Mouse (Mus musculus) heart, embryonic 14.5 days (tissue): ENCODE data around the gene Hmgb1. TPM values are rescaled to one million over a fixed set of nuclear protein-coding genes. Genes with fewer than 3 reads are reported as not detected.

Experiments
- ATAC-seq: fragments of 200-750 bp; cut with Nextera tagmentation; 2 replicates; pipeline ENCODE4 v1.8.0; 2017; ENCODE audit warnings: low read depth, moderate TSS enrichment; ENCODE audit not compliant: insufficient number of reproducible peaks, insufficient read depth, low FRiP score
- H3K27ac ChIP-seq, 2 experiments: fragments of 200-500 bp in 1 of 2; fragments of 300-500 bp in 1 of 2; sonication (generic) in 1 of 2; replicated peaks in 1 of 2; 2 replicates each; pipeline ENCODE4 v1.5.1; 2012 to 2014; ENCODE audit warnings: low read depth in 2 of 2, low read length in 2 of 2, control low read depth in 1 of 2, mild to moderate bottlenecking in 1 of 2, mixed read lengths in 1 of 2; ENCODE audit not compliant: control insufficient read depth in 1 of 2, insufficient read depth in 1 of 2
- H3K27me3 ChIP-seq: fragments of 300-500 bp; sonication (generic); 2 replicates; pipeline ENCODE4 v1.6.1; 2014; ENCODE audit warnings: mild to moderate bottlenecking, low read length, control low read depth; ENCODE audit not compliant: control insufficient read depth, insufficient read depth
- H3K36me3 ChIP-seq: fragments of 300-500 bp; sonication (generic); 2 replicates; pipeline ENCODE4 v1.6.1; 2014; ENCODE audit warnings: mild to moderate bottlenecking, control low read depth, low read length, mixed read lengths; ENCODE audit not compliant: control insufficient read depth, insufficient read depth
- H3K4me1 ChIP-seq, 2 experiments: fragments of 200-500 bp in 1 of 2; fragments of 300-500 bp in 1 of 2; sonication (generic) in 1 of 2; 2 replicates each; pipeline ENCODE4 v1.6.1; 2012 to 2014; ENCODE audit warnings: low read length in 2 of 2, control low read depth in 1 of 2, mixed read lengths in 1 of 2; ENCODE audit not compliant: control insufficient read depth in 2 of 2, insufficient read depth in 2 of 2
- H3K4me2 ChIP-seq: fragments of 300-500 bp; sonication (generic); 2 replicates; pipeline ENCODE4 v1.6.1; 2014; ENCODE audit warnings: mild to moderate bottlenecking, low read length
- H3K4me3 ChIP-seq, 2 experiments: fragments of 200-500 bp in 1 of 2; fragments of 300-500 bp in 1 of 2; sonication (generic) in 1 of 2; 2 replicates each; pipeline ENCODE4 v1.5.1; 2012 to 2014; ENCODE audit warnings: low read length in 2 of 2, mild to moderate bottlenecking in 2 of 2, control low read depth in 1 of 2, low read depth in 1 of 2, moderate library complexity in 1 of 2; ENCODE audit not compliant: control insufficient read depth in 1 of 2, insufficient read depth in 1 of 2
- H3K9ac ChIP-seq: fragments of 300-500 bp; sonication (generic); 2 replicates; pipeline ENCODE4 v1.6.1; 2014; ENCODE audit warnings: mild to moderate bottlenecking, low read length
- H3K9me3 ChIP-seq: fragments of 300-500 bp; sonication (generic); 2 replicates; pipeline ENCODE4 v1.6.1; 2016; ENCODE audit warnings: low read length, control low read depth; ENCODE audit not compliant: control insufficient read depth
- WGBS: fragments of 180-500 bp; shearing (Covaris S2); extraction: QIAGEN DNeasy Blood & Tissue Kit; methylation state at CpG from one replicate; pipeline ENCODE4 v1.1.7; 2014; 5-methylcytosine and 5-hydroxymethylcytosine counted together
- polyA plus RNA-seq: library from polyadenylated mRNA; unstranded; fragments of >200 nt; fragmentation: Nextera tagmentation; extraction: Ambion mirVana; gene quantifications from 2 replicates; pipeline ENCODE4 v1.2.1, GENCODE M21; 2014

Gene Hmgb1
- polyA plus RNA-seq, 1 experiment from 2014 or later, result 751 TPM

DNA sequence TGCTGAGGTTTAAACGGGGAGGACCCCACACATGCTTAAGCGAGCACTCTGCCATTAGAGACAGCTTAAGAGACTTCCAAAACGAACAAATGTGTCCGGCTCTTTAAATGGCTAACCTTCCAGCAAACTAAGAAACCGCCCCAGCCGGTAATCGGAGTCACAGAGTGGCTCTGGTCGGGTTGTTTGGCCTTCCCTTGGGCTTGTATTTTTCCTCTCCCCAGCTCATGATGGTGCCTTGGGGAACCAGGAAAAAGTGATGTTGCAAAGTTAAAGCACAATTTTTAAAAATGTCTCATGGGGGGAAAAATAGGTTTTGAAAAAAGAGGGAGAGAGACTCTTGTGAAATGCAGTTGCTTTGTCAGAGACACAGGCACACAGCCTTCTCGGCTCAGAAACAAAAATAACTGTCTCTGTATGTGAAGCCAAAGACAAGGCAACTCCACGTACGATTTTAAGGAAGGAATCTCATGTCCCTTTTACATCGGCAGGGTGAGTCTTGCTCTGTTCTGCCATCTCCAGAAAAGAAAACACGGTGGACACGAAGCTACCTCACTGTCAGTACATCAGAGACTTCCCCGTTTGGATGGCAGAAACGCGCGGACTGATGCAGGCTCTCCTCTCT is 164.1 kb downstream of the Hmgb1 start:
- Histone ChIP-seq H3K27ac (no peak overlapping the region), H3K9me3 (no peaks in the 10 kb centered on the region), H3K36me3 (no peaks in the 10 kb centered on the region), H3K9ac (peak overlapping the region; percentile 25; the same call in 1 of the 2 replicates), H3K4me3 (peak overlapping the region; percentile 10 to 14; a peak in 1 of 4 replicates), H3K4me1 (peaks cover 2 to 7% of the 10 kb centered on the region in 2 experiments; a peak in 3 of 4 replicates), H3K27me3 (no peaks in the 10 kb centered on the region), H3K4me2 (peak overlapping the region; percentile 52)
- no peak for ATAC-seq
- WGBS, result 42% methylated on average over 18 of the region's 18 CpGs

DNA sequence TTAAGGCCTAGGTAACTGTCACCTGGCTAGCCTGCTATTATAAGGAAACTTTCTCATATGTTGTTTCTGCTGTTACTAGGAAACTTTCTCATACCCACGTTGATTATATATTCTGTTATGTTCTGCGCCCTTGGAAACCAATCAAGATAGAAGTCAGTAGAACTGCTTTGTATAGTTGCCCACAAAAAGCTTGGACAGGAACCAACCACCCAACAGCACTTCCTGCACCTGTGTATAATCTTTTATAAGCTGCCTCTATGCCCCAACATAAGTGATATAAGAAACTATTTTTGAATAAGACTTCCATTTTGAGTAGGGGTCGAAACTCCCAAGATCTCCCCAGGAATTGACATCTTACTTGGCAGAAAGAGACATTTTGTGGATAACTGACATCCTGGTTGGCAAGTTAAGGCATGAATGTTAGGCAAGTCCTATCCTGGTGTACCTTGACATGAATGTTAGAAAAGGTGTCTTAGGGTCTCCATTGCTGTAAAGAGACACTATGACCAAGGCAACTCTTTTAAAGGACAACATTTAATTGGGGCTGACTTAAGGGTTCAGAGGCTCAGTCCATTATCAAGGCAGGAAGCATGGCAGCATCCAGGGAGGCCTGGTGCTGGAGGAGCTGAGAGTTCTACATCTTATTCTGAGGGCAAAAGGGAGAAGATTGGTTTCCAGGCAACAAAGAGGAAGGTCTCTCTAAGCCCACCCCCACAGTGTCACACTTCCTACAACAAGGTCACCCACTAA is 166.4 kb downstream of the Hmgb1 start:
- H3K4me1 ChIP-seq, result peaks cover 4 to 15% of the 10 kb centered on the region in 2 experiments
- no peak overlapping the region for H3K4me3 ChIP-seq
- no peak overlapping the region for H3K27ac ChIP-seq
- no peak overlapping the region for H3K9ac ChIP-seq
- no peak for ATAC-seq
- WGBS, result 75% methylated on average over 3 of the region's 3 CpGs
- H3K36me3 ChIP-seq, result no peaks in the 10 kb centered on the region
- no peak overlapping the region for H3K4me2 ChIP-seq
- no peaks in the 10 kb centered on the region for H3K27me3 ChIP-seq
- H3K9me3 ChIP-seq, result no peaks in the 10 kb centered on the region

DNA sequence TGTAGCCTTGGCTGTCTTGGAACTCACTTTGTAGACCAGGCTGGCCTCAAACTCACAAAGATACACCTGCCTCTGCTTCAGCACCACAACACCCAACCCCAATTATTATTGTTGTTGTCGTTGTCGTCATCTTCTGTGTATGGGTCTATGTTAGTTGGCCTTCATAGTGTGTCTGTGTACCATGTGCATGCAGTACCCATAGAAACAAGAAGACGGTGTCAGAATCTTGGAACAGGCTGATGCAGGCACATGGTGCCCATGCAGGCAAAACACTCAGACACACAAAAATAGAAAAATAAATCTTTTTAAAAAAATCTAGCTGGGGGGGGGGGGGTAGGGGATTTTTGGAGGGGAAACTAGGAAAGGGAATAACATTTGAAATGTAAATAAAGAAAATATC is 167.1 kb downstream of the Hmgb1 start:
- H3K4me1 ChIP-seq, result peaks cover 4 to 15% of the 10 kb centered on the region in 2 experiments
- H3K27me3 ChIP-seq, result no peaks in the 10 kb centered on the region
- no peak overlapping the region for H3K9ac ChIP-seq
- H3K27ac ChIP-seq, result no peak overlapping the region
- no peaks in the 10 kb centered on the region for H3K36me3 ChIP-seq
- H3K9me3 ChIP-seq, result peaks cover 5% of the 10 kb centered on the region
- H3K4me2 ChIP-seq, result no peak overlapping the region
- 91% methylated on average over 3 of the region's 3 CpGs for WGBS
- ATAC-seq, result no peak
- H3K4me3 ChIP-seq, result no peak overlapping the region

DNA sequence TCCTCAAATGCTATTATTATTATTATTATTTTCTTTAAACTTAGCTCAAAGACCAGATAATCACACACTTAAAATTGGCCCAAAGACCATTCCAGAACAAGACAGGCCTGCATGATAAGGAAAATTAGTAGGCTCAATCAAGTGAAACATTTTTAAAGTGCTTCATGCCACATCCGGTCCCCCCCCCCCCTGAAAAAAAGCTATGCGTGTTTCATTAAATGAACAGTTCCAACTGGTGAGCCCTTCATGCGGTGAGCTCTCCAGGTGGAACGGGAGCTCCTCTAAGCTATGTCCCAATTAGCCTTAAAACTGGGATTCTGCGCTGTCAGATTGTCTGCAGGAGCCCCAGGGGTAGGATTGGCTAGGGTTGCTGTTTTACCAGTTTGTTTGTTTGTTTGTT is 168.0 kb downstream of the Hmgb1 start:
- ATAC-seq, result no peak
- WGBS, result 73% methylated on average over 5 of the region's 5 CpGs
- H3K4me3 ChIP-seq, result peak overlapping the region in 1 of 2 experiments; percentile 46; a peak in 2 of 4 replicates

DNA sequence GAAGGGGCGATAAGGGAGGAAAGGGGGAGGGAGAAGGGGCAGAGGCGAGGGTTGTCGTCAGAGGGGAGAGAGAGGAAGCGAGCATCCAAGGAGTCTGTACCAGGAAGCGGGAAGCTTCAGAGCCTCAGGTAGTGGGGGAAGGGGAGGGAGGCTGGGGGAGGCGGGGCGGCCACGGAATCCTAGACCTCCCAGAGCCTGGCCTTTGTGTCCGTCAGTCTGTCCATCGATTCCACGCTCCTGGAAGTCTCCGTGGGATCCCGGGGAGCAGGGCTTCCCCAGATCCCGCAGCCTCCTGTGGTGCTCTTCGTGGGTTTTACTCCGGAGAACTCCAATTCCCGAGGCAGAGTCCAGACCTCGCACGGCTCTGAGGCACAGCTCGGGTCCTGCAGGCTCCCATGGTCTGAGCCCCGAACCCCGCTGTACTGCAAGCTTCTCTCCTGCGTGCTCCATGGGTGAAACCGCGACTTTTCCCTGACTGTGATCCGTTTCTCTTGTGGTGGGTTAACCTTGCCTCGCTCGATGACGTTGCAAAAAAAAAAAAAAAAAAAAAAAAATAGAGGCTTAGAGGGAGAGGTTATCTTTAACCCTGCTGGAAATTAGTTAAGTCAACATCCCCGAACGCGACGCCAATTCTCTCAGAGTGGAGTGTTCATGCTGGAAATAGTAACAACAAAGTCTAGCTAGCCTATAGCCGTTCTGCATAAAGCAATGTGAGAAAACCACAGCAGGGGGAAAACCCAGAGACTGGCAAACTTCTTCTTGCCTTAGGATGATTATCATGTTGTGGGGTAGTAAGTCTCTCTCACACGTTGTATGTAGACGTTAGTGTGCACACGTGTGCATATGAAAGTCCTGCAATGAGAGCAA is 168.7 kb downstream of the Hmgb1 start:
- H3K27me3 ChIP-seq, result no peaks in the 10 kb centered on the region
- WGBS, result 1% methylated on average over 34 of the region's 37 CpGs

More for the DNA sequence above, 168.0 kb downstream of the Hmgb1 start:
- Histone ChIP-seq H3K27me3 (no peaks in the 10 kb centered on the region), H3K4me1 (peaks cover 4 to 15% of the 10 kb centered on the region in 2 experiments), H3K4me2 (peak overlapping the region; percentile 72), H3K36me3 (no peaks in the 10 kb centered on the region), H3K9ac (peak overlapping the region; percentile 69), H3K27ac (no peak overlapping the region), H3K9me3 (peaks cover 5% of the 10 kb centered on the region)

DNA sequence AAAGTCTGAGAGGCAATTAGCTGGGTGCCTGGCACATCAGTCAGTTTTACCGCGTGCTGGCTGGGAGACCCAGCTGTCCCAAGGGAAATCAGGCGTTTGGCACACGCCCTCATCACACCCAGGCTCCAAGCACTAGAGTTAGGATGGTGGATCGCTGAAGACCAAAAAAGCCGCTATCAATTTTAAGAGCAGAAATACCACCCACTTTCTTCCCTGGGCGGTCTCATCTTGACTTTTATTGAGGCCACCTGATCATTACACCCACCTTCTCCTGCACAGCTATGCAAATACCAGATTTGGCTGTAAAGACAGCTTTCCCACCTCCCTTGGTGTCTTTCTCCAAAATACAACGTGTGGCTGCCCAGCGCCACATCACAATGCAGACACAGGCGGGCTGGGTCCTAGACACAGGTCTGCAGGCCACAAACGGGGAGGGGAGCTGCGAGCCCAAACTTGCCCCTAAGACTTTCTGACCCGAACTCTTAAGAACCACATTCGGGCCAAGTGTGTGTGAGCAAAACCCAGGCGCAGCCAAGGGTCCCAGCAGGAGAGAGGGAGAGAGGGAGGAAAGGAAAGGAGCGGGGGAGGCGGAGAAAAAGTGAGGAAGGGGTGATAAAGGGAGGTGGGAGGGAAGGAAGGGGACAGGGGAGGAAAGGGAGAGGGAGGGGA is 169.6 kb downstream of the Hmgb1 start:
- 21% methylated on average over 17 of the region's 17 CpGs for WGBS
- Histone ChIP-seq H3K36me3 (no peaks in the 10 kb centered on the region), H3K4me2 (peak overlapping the region; percentile 72), H3K27ac (no peak overlapping the region), H3K27me3 (no peaks in the 10 kb centered on the region), H3K4me1 (peaks cover 3 to 15% of the 10 kb centered on the region in 2 experiments), H3K4me3 (peak overlapping the region; percentile 46 to 59), H3K9ac (peak overlapping the region; percentile 69), H3K9me3 (peaks cover 5% of the 10 kb centered on the region)
- no peak for ATAC-seq

More for the DNA sequence above, 168.7 kb downstream of the Hmgb1 start:
- Histone ChIP-seq H3K4me1 (peaks cover 3 to 15% of the 10 kb centered on the region in 2 experiments), H3K9me3 (peaks cover 5% of the 10 kb centered on the region), H3K4me3 (peak overlapping the region; percentile 46 to 59), H3K4me2 (peak overlapping the region; percentile 72), H3K27ac (peak overlapping the region in 1 of 2 experiments; percentile 1; a peak in 1 of 4 replicates), H3K9ac (peak overlapping the region; percentile 69), H3K36me3 (no peaks in the 10 kb centered on the region)
- peak; percentile 47; the same call in 1 of the 2 replicates for ATAC-seq
